Mouse (Mus musculus) small intestine, adult 2 months (tissue): ENCODE results near the gene Ubl3.

Experiments used
- CTCF ChIP-seq: fragments of 200-500 bp; IDR thresholded peaks from 2 replicates; pipeline ENCODE4 v1.5.1; 2012; ENCODE audit warnings: low read depth, mild to moderate bottlenecking, control low read depth, inconsistent platforms, low read length, moderate library complexity, mixed read lengths; ENCODE audit not compliant: insufficient replicate concordance, insufficient read length; ENCODE audit errors: extremely low read depth
- POLR2A ChIP-seq: fragments of 200-500 bp; IDR thresholded peaks from 2 replicates; pipeline ENCODE4 v1.6.1; 2012; ENCODE audit warnings: low read depth, mild to moderate bottlenecking, control low read depth, inconsistent platforms, low read length, moderate library complexity

- TF ChIP-seq CTCF (no peak), POLR2A (no peak)
Measured at GRCm38 (mm10) chr5:148508901-148509604, 43.5 kb downstream of the Ubl3 start.
